Mouse (Mus musculus) kidney, adult 2 months (tissue): Measurements from ENCODE around the gene Fam57b.

Source experiments
- CTCF ChIP-seq: fragments of 200-500 bp; conservative IDR thresholded peaks from 2 replicates; pipeline ENCODE4 v1.5.1; 2011; ENCODE audit warnings: low read depth, mild to moderate bottlenecking, control low read depth, low read length, moderate library complexity, mixed read lengths; ENCODE audit not compliant: insufficient read depth, insufficient read length
- POLR2A ChIP-seq: fragments of 200-500 bp; IDR thresholded peaks from one replicate; pipeline ENCODE4 v1.6.1; 2011; ENCODE audit warnings: low read depth, low read length, control low read depth

- TF ChIP-seq CTCF: no peak
- TF ChIP-seq POLR2A: no peak
Observed at GRCm38 (mm10) chr7:126785056-126785455, 12.4 kb upstream of the Fam57b start.
